Mouse (Mus musculus): ENCODE measurements around the gene Asb7. TPM values are rescaled to one million over a fixed set of nuclear protein-coding genes. Genes with fewer than 3 reads are reported as not detected.

The Asb7 gene
- polyA plus RNA-seq (2012; rRNA removed; ENCODE audit: low replicate concordance), result 1.8 and 2.0 TPM in 2 replicates

DNA sequence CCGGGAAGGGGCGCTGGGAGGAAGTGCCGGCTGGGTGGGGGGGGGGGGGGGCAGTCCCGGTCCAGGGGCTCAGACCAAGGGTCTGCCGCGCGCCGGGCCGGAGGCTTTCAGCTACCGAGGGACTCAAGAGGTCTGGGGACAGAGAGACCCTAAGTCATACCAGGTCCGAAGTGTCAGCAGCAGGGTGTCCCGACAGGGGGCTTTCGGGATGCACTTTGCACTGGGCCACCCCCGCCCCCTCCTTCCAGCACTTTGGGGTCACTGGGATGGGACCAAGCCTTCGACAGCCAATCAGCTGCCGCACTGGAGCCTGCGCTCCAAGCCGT lies at the start of gene Asb7:
TSS of gene Asb7 (minus strand) at position 303 of the 326 bp plus-strand sequence.

DNA sequence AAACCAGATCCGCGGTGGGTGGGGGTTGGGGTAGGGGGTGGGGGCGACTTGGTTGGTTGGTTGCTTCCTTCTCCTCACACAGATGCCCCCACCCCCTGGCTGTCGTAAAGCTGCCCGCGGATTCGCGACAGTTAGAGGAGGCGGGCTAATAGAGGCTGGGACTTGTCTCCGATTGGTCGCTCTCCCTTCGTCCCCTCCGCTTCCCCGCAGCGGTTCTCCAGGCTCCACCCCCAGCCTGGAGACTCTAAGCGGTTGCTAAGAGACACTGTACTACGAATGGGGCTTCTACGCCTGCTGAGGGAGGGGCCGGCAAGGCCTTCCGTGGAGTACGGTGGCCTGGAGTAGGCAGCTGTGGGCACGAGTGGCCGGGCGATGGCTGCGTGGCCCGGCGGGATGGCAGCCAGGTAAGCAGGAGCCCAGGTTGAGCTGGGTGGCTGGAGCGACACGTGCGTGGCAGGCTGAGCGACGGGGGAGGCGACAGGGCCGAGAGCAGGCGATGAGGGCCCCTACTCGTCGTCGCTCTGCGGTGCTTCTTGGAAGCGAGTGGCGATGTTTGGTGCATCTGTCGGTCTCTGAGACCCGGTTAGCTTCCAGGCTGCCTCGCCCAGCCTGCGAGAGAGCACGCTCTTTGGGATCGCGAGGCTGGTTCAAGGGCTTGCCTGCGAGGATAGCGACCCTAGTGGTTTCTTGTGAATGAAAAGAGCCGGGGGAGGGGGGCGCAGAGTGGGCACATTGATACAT lies 394 bp upstream of the Asb7 start, which contains the start of gene Lins1:
TSS of gene Lins1 (plus strand) at position 270 of the 741 bp plus-strand sequence.

Other genes starting within 250 kb of the Asb7 start
- 1.2 and 2.8 TPM in 2 replicates for gene Lins1, start 293 bp upstream of the Asb7 start, polyA plus RNA-seq (2012; rRNA removed; ENCODE audit: low replicate concordance)
- 0.04 TPM in 1 of 2 replicates, not detected in the other for gene Cers3, start 53.9 kb upstream of the Asb7 start, polyA plus RNA-seq (2012; rRNA removed; ENCODE audit: low replicate concordance)
- gene Adamts17, start 150.1 kb upstream of the Asb7 start, polyA plus RNA-seq (2012; rRNA removed; ENCODE audit: low replicate concordance), result 1.3 and 2.4 TPM in 2 replicates